Mouse (Mus musculus): ENCODE measurements at regions not wholly inside any gene's neighbourhood (a gene's known extent, or its start where the extent isn't known, plus 50 kb on each side); places are given as distances from the start of the nearest gene placed in this dataset.

DNA sequence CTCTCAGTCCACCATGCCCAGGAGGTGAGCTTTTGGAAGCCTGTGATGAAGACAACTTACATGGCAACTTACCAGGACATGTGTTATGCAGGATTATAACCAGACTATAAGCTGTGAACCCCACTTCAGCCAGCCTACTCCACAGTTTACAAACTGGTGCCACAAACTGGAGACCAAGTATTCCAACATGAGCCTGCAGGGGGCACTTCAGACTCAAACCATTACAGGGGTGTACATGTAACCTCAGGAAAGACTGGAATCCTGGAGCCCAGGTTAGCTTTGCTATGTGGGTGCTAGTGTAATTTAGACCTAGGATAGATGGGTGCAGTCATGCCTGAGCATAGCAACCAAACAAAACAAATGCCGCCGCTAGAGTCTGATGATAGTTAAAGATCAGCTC, 124.0 kb upstream of the Lyplal1 start:
- DNase-seq (ENCODE audit: low read depth, low spot score), result no peak

DNA sequence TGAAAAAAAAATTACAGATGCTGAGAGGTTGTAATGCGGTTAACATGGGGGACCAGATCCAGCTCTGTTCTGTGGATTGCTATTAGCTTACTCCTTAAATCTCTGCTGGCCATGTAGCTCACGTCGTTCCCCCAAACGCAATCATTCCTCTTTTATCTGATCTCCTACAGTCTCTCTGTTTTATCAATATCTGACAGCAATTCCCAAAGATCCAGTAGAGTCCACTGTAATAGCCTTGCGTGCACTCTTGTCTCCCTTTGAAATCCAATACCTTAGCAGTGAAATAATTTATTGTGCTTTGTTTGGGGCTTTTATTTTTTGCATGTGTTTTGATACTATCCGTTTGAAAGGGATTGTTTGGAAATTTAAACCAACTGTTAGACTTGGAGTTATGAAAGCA, 120.4 kb upstream of the Lyplal1 start:
- DNase-seq (ENCODE audit: low read depth, low spot score), result no peak

DNA sequence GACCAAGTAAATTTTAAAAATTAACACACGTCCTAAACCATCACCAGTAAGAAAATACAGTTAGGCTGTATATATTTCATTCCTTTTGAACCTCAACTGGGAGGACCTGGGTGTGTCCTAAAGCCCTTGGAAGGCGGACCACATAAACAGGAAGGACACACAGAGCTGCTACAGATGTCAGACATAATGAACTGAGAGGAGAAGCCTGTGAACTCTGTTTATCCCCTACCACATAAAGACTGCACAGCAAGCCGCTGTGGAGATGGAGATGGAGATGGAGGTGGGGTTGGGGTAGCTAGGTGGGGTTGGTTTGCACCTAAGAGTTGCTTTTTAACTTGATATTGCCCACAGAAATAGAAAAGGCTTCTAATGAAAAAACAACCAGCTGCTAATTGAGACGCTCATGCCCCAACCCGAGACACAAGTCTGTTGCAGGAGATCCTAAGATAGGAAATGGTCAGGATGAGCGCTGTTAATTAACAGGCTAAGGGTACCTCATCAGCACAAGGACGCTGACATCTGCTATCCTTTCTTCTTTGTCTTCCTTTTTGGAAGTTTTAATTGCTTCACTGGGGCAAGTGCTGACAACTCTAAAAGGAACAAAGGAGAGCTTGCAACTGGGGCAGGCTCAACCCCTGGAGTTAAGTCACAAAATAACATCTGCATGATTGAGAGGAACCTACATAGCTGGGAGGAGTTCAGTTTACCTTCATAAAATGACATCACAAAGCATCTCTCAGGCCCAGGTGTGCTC, 119.3 kb upstream of the Lyplal1 start:
- DNase-seq (ENCODE audit: low read depth, low spot score), result no peak

DNA sequence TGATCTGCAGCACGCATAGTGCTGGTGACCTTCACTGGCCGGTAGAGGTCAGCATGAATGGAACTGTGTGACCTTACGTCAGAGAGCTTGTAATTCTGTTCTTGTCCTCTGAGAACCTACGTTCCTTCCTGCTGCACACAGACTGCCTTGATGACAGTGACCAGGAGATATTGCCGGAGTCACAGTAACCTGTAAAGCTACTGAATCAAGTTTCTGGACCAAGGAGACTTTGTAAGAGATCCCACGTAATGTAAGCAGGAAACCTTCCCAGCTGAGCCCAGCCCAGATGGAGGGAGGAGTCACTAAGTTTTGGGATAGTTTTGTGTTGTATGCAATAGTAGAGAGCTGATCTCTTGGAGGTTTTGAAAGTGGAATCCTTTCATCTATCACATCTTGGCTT, 117.4 kb upstream of the Lyplal1 start:
- no peak for DNase-seq (ENCODE audit: low read depth, low spot score)

DNA sequence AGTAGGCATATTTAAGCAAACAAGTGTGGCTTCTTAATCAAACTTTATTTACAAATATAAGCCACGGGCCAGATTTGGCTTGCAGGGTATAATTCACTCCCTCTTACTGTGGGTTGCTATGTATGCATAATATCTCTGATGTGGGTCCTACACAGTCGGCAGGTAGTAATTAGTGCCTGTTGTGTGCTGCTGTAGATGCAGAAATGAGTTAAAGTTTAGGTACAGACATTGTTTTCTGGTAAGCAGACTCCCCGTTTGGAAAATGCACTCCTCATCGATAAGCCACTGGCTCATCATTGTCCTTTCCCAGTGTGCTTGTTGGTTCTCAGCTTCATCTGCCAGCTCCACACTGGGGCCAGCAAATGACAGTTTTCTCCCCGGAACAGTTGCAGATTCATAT, 113.4 kb upstream of the Lyplal1 start:
- no peak for DNase-seq (ENCODE audit: low read depth, low spot score)

DNA sequence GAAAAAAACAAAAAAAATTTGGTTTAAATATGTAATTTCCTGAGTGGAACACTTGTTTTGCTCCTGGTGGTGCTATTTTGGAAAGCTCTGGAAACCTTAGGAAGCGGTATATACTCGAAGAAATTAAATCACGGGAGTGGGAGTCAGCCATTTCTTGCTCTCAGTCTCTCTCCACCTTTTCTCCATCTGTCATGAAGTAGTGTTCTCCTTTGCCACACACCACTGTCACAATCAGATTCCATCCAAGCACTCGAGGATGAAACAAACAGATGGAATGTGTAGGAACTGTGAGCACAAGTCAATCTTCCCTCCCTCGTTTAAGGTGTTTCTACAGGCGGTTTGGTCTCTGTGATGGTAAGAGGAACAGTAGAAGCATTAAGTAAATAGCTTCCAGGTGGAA, 112.7 kb upstream of the Lyplal1 start:
- DNase-seq (ENCODE audit: low read depth, low spot score), result no peak

DNA sequence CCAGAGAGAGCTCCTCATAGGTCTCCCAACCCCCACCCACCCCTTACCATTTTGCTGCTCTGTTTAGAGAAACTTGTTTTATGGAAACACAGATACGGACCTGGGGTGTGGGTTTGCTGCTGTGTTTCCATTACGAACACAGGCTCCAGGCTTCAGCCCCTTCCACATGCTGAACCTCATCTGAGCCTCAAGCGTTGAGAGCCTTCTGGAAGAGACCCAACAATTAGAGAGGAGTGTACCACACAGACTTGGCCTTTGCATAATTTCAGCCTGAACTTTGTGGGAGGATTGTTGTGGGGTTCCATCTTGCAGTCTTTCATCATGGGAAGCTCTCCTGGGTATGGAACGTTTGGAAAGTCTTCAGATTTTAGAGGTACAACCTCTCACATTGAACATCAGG, 111.3 kb upstream of the Lyplal1 start:
- no peak for DNase-seq (ENCODE audit: low read depth, low spot score)

DNA sequence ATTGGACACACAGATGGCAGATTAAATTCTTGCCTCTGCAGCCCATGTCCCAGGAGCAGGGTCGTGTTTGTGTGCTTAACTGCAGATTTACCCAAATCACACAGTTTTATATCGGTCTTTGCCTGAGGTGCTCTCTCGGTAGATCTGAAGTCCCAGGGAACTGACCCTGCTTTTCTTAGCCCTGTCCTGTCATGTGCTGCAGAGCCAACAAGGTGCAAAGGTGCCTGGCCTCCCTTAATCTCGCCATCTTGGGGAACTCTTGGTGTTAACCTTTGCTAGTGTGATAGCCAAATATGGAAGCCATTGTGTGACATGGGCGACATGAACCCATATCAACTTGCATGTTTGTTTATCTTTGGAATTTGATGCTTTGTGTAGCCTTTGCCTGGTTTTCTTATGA, 107.1 kb upstream of the Lyplal1 start:
- DNase-seq (ENCODE audit: low read depth, low spot score), result no peak

DNA sequence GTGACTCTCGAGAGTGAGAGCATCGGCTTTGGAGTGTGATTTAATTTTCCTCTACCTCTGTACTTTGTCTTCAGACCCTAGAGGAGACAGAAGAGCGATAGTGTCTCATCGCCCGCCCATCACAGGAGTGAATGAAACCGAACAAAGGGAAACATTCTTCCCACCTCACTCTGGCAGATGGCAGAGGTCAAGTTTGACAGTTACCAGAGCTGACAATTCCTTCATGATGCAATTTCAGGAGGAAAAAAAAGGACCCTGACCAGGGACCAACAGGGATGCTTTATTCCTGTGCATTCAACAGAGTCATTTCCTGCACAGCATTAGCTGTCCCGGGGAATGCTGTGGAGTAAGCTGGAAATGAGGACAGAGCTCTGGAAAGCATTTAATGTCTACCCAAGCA, 106.3 kb upstream of the Lyplal1 start:
- no peak for DNase-seq (ENCODE audit: low read depth, low spot score)

DNA sequence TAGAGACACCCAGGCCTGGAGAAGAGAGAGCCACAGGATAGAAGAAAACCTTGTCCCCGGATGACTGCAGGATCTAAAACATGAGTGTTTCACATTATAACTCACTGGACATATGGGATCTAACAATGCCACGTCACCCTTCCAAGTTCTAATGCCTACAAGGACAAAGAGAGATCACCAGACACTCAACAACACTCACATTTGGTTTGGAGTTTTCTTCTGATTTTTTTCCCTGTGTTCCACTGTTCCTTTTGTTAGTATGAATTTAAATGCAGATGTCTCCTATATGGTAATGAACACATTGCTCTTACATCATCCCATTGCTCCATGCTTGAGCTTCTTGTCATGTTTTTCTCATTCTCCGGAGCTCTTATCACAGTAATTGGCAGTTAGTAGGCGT, 101.9 kb upstream of the Lyplal1 start:
- no peak for DNase-seq (ENCODE audit: low read depth, low spot score)

DNA sequence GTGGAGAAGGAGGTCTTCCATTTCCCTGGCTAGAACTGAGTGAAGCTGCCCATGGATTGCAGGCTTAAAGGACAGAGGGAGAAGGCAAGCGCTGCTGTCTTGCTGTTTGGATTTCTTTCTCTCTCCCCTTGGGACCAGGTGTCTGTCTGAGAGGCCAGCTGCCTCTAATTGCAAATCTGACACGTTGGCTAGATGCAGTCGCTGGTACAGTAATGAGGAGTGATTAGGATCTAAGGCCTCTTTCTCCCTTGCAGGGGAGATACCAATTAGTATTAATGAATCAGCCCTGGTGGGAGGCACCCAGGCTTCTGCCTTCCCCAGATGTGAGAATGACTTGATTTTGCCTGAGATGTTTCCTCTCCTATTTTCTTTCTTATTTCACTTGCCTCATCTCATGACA, 100.1 kb upstream of the Lyplal1 start:
- no peak for DNase-seq (ENCODE audit: low read depth, low spot score)

DNA sequence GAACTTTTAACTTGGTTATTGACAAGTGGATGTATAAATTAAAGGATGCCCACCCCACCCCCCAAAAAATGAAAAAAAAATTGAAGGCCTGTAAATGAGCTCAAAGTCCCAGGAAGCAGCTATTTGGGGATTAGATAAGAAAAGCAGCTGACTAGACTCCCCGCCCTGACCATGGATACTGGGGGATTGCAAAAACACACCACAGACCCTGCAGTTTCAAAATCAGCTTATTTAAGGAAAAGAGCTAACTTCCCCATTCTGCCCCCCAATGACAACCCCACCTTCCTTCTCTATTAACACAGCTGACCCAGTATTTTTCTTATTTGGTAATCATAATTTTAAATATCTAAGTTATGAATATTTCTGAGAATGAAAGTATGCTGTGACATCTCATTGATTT, 87.0 kb upstream of the Lyplal1 start:
- DNase-seq (ENCODE audit: low read depth, low spot score), result no peak

DNA sequence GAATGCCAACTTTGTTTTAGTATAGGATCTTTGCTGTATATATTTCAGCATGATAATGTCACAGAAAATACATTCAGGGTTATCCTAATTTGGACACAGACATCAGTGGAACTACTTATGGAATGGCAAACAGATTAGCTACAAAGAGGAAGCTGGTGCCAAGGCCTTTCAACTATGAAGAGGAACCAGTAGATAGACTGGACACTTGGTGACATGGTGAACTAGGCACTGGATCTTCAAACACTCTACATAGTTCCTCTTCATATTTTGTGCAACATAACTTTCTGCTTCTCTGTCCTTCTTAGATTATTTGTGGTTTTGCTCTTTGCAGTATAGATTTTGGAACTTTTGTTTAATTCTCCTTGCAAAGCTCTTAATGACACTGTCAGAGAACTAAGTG, 85.4 kb upstream of the Lyplal1 start:
- no peak for DNase-seq (ENCODE audit: low read depth, low spot score)

DNA sequence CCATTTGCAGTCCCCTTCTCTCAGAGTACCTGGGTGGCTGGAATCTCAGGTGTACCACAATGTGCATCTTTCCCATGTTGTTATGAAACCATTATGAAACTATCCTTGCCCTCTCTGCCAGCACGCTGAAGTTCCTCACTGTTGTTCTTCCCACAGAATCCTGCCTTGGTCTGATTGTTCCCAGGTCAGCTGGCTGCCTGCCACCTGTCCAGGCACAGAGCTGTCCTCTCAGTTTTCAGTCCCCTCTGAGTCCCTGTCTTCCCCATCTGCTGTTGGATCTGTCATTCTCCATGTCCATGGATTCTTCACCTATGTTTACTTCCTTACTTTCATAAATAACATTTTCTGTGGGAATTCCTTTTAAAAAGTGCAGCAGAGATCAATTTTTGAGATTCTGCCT, 81.3 kb upstream of the Lyplal1 start:
- DNase-seq (ENCODE audit: low read depth, low spot score), result no peak

DNA sequence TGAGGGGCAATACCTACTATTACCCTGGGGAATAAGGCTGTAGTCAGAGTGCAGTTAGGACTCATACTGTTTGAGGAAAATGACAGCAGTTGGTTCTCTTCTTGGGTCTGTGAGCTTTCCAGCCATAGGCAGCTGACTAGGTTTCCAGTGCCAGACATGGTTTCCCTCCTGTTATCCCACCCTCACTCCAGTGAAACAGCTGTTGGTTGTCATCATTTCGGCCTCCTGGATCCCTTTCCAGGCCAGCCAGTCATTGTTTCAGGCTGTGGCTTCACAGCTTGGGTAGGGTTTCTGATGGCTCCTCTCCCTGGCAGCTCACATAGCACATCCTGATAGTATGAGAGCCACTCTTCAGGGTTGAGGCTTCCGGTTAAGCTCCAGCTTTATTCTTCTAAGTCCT, 79.9 kb upstream of the Lyplal1 start:
- DNase-seq (ENCODE audit: low read depth, low spot score), result no peak

DNA sequence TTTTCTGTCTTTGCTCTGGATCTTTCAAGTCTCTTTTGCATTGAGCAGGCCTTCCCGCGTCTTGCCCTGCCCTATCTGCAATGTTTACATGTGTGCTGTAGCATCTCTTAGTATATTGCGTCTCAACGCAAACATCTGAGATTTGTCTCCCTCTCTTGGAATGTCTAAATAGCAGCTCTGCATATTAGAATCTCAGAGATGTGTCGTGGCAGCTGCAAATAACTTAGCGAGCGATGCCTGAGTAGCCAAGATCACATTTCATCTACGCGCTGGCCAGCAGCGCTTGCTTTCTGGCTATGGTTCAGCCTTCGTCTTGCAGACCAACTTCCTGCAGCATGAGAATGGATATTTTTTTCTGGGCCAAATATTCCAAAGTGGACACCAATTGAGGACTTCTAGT, 72.3 kb upstream of the Lyplal1 start:
- no peak for DNase-seq (ENCODE audit: low read depth, low spot score)

DNA sequence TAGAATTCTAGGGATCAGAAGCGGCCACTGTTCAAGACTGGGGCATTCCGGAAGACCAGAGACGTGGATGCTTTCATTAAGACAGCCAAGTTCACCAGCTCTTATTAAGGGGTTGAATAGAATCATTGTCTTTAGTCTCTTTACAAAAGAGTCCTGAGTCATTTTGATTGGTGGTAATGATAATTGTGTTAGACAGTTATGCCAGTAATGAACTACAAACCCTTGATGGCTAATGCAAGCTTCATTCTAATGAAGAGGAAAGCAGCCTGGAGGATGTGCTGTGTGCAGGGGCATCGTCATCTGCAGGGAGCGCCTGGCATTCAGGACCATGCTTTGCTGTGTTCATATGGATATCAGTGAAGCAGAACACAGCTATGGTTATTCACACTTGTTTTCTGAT, 70.3 kb upstream of the Lyplal1 start:
- peak; percentile 4 for DNase-seq (ENCODE audit: low read depth, low spot score)

DNA sequence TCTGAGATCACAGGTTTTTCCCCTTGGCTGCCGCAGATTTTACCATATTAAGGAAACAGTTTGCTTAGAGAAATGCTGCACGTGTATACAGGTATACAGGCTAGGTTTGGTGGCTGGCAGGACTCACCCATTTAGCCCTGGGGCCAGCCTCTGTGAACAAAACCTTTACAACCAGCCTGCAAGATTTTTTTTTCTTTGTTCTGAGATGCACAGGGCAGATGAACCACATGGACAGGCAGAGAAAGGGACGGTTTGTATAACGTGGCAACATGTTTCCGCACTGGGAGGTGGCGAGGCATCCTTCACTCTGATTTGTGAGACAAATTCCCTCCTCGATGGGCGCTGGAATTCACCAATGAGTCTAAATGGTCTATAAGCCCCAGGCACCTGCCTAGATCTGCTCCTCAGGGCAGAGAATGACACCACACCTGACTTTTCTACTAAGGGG, 66.1 kb upstream of the Lyplal1 start:
- no peak for DNase-seq (ENCODE audit: low read depth, low spot score)

DNA sequence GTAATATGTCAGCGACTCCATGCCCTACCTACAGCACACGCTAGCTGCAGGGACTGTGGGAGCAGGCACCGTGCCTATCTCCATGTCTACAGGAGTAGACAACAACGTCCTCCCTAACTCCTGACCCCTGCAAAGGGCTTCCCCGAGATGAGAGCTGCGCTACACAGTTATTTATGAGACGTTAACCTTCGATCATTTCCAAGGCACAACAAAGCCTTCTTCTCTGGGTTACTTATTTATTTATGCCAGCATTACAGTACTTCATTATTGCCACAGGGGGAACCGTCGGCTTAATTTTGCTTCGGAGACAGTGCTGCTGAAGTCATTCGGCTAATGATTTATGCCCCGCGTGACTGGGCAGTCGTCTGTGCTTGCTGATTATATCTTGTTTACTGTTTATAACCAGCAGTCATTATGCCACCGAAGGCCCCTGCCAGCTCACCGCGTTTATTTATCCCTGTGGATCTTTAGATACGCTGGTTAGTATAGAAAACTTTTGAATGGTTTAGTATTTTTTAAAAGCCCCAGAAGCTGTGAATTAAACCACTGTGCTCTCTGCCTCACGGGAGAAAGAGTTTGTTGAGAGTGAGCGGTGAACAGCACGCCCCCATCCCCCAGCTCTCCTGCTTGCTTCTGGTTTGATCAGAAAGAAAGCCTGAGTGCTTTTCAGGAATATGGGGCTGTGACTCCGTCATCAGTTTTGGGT, 65.5 kb upstream of the Lyplal1 start:
- peak; percentile 39 for DNase-seq (ENCODE audit: low read depth, low spot score)

DNA sequence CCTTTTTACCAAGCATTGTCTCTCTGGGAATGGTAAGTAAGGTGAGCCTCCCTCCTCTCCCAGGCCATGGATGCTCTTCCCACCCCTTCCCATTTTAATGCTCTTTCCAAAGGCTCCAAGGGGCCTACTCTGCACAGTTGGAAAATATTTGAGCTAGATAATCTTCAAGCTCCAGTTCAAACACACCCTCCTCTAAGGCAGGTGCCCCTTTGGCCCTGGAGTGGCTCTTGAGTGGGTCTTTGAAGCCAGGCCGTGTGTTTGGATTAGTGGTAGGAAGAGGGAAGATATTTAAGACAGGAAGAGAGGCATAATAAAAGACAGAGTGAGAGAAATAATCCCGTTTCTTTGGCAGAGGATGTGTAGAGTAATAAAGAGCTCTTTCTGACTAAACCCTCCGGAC, 59.9 kb upstream of the Lyplal1 start:
- no peak for DNase-seq (ENCODE audit: low read depth, low spot score)

DNA sequence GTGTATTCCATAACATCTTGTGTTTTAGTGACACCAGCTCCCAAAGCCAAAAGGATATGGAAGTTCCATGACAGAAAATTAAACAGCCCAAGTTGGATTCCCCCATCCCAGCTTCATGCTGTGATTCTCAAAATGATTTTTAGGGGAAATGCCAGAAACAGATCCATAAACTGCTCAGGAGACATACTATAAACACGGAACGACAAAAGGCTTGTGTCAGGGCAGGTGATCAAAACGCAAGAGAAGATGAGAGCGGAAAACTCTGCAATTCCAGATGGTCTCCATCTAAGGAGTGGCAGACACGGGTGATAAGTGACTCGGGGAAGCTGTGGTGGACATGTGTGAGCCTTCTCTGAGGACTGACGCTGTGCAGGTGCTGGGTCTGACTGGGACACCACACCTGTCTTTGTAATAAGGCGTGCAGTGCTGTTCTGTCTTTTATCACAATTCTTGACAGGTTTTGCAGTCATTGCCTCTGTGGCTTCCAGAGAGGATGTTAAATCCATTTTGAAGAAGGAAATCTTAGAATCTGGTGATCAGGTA, 56.4 kb upstream of the Lyplal1 start:
- no peak for DNase-seq (ENCODE audit: low read depth, low spot score)

DNA sequence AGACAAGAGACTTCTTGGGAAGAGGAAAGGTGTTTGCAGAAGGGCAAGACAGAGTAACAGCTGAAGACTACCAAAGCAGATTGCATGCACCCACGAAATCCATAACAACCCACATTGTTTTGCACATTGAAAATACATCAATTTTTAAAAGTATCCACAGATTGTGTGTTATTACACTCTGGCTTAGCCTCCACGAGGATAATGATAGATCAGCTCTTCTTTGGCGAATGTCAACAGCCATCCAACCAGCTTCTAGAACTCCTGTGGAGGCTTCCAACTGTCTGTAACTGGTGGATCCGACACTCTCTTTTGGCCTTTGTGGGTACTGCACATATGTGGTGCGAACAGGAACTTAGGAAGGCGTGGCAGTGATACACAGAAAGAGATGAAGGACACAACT, 54.6 kb upstream of the Lyplal1 start:
- DNase-seq (ENCODE audit: low read depth, low spot score), result no peak
